Mouse (Mus musculus): ENCODE measurements at regions not wholly inside any gene's neighbourhood (a gene's known extent, or its start where the extent isn't known, plus 50 kb on each side); places are given as distances from the start of the nearest gene placed in this dataset.

- H3K4me3 ChIP-seq = no peak overlapping the region
- 24% methylated on average over 1 of the region's 1 CpGs for WGBS
Observed at GRCm38 (mm10) chr11:112564706-112565215, 217.3 kb upstream of the Sox9 start.

GRCm38 (mm10) chr11:112566071-112566470 is 216.0 kb upstream of the Sox9 start:
- Histone ChIP-seq H3K4me3 (no peak overlapping the region), H3K4me1 (peaks cover 12% of the 10 kb centered on the region), H3K27ac (no peak overlapping the region), H3K9ac (no peak overlapping the region), H3K4me2 (replicated peaks) (no peak overlapping the region), H3K27me3 (no peaks in the 10 kb centered on the region), H3K9me3 (no peaks in the 10 kb centered on the region), H3K36me3 (no peaks in the 10 kb centered on the region)
- ATAC-seq (ENCODE audit: low FRiP score, low read depth) = no peak
- 84% methylated on average over 3 of the region's 3 CpGs for WGBS

More at GRCm38 (mm10) chr11:112564706-112565215, 217.3 kb upstream of the Sox9 start:
- Histone ChIP-seq H3K36me3 (no peaks in the 10 kb centered on the region), H3K4me1 (peaks cover 12% of the 10 kb centered on the region), H3K9ac (no peak overlapping the region), H3K4me2 (replicated peaks) (no peak overlapping the region), H3K9me3 (0 out of 2 replicates have a peak, but pooled peaks cover 5% of the 10 kb centered on the region), H3K27me3 (no peaks in the 10 kb centered on the region), H3K27ac (no peak overlapping the region)
- ATAC-seq (ENCODE audit: low FRiP score, low read depth) = no peak

GRCm38 (mm10) chr11:112587386-112587785 is 194.6 kb upstream of the Sox9 start:
- ATAC-seq (ENCODE audit: low FRiP score, low read depth) = no peak
- 0 out of 2 replicates have a peak, but pooled peaks cover 5% of the 10 kb centered on the region for H3K27me3 ChIP-seq

GRCm38 (mm10) chr11:112588088-112588487 is 193.9 kb upstream of the Sox9 start:
- 66% methylated on average over 11 of the region's 11 CpGs for WGBS
- no peak overlapping the region for H3K9ac ChIP-seq
- no peaks in the 10 kb centered on the region for H3K36me3 ChIP-seq
- H3K9me3 ChIP-seq = peaks cover 5% of the 10 kb centered on the region
- H3K4me1 ChIP-seq = no peaks in the 10 kb centered on the region
- peak overlapping the region; percentile 58 for H3K27ac ChIP-seq
- H3K27me3 ChIP-seq = 0 out of 2 replicates have a peak, but pooled peaks cover 5% of the 10 kb centered on the region
- no peak for ATAC-seq (ENCODE audit: low FRiP score, low read depth)
- H3K4me2 ChIP-seq (replicated peaks) = no peak overlapping the region
- H3K4me3 ChIP-seq = no peak overlapping the region

More at GRCm38 (mm10) chr11:112587386-112587785, 194.6 kb upstream of the Sox9 start:
- H3K4me3 ChIP-seq = no peak overlapping the region
- H3K27ac ChIP-seq = no peak overlapping the region
- H3K4me1 ChIP-seq = no peaks in the 10 kb centered on the region
- H3K4me2 ChIP-seq (replicated peaks) = no peak overlapping the region
- H3K9me3 ChIP-seq = peaks cover 5% of the 10 kb centered on the region
- H3K9ac ChIP-seq = no peak overlapping the region
- H3K36me3 ChIP-seq = no peaks in the 10 kb centered on the region

GRCm38 (mm10) chr11:112590214-112590613 is 191.8 kb upstream of the Sox9 start:
- Histone ChIP-seq H3K36me3 (no peaks in the 10 kb centered on the region), H3K4me1 (0 out of 2 replicates have a peak, but pooled peaks cover 3% of the 10 kb centered on the region), H3K4me3 (no peak overlapping the region), H3K9ac (no peak overlapping the region), H3K27ac (no peak overlapping the region), H3K27me3 (peaks cover 13% of the 10 kb centered on the region), H3K4me2 (replicated peaks) (no peak overlapping the region), H3K9me3 (peaks cover 5% of the 10 kb centered on the region)
- ATAC-seq (ENCODE audit: low FRiP score, low read depth) = no peak
- WGBS = 90% methylated on average over 7 of the region's 7 CpGs

GRCm38 (mm10) chr11:112592411-112593020 is 189.5 kb upstream of the Sox9 start:
- H3K36me3 ChIP-seq = no peaks in the 10 kb centered on the region
- H3K27ac ChIP-seq = no peak overlapping the region
- H3K9ac ChIP-seq = no peak overlapping the region
- no peak overlapping the region for H3K4me2 ChIP-seq (replicated peaks)
- H3K4me3 ChIP-seq = no peak overlapping the region
- H3K4me1 ChIP-seq = 0 out of 2 replicates have a peak, but pooled peaks cover 3% of the 10 kb centered on the region
- H3K9me3 ChIP-seq = peaks cover 5% of the 10 kb centered on the region
- peaks cover 21% of the 10 kb centered on the region for H3K27me3 ChIP-seq
- 41% methylated on average over 6 of the region's 6 CpGs for WGBS
- ATAC-seq (ENCODE audit: low FRiP score, low read depth) = no peak

GRCm38 (mm10) chr11:112593821-112594220 is 188.2 kb upstream of the Sox9 start:
- Histone ChIP-seq H3K4me2 (replicated peaks) (no peak overlapping the region), H3K9ac (no peak overlapping the region), H3K9me3 (peaks cover 5% of the 10 kb centered on the region), H3K27me3 (peaks cover 18% of the 10 kb centered on the region), H3K4me3 (no peak overlapping the region), H3K4me1 (peaks cover 10% of the 10 kb centered on the region), H3K27ac (no peak overlapping the region), H3K36me3 (no peaks in the 10 kb centered on the region)
- no peak for ATAC-seq (ENCODE audit: low FRiP score, low read depth)
- 53% methylated on average over 10 of the region's 10 CpGs for WGBS

- H3K27ac ChIP-seq = no peak overlapping the region
- no peak overlapping the region for H3K9ac ChIP-seq
- H3K9me3 ChIP-seq = no peaks in the 10 kb centered on the region
- WGBS = 80% methylated on average over 1 of the region's 1 CpGs
- no peaks in the 10 kb centered on the region; the same call in 1 of the 2 replicates for H3K27me3 ChIP-seq
- peaks cover 21% of the 10 kb centered on the region for H3K4me1 ChIP-seq
- no peak overlapping the region for H3K4me3 ChIP-seq
- no peak overlapping the region for H3K4me2 ChIP-seq (replicated peaks)
- no peaks in the 10 kb centered on the region for H3K36me3 ChIP-seq
- ATAC-seq (ENCODE audit: low FRiP score, low read depth) = no peak
Observed at GRCm38 (mm10) chr11:112607359-112607758, 174.7 kb upstream of the Sox9 start.

- WGBS = 77% methylated on average over 3 of the region's 3 CpGs
- H3K9ac ChIP-seq = no peak overlapping the region
- ATAC-seq (ENCODE audit: low FRiP score, low read depth) = no peak
Observed at GRCm38 (mm10) chr11:112609277-112609676, 172.7 kb upstream of the Sox9 start.

GRCm38 (mm10) chr11:112611073-112611472 is 171.0 kb upstream of the Sox9 start:
- WGBS = 48% methylated on average over 11 of the region's 11 CpGs
- no peak overlapping the region for H3K9ac ChIP-seq
- no peak; the same call in 1 of the 2 replicates for ATAC-seq (ENCODE audit: low FRiP score, low read depth)
- H3K4me1 ChIP-seq = peaks cover 21% of the 10 kb centered on the region
- no peak overlapping the region for H3K4me2 ChIP-seq (replicated peaks)
- H3K4me3 ChIP-seq = no peak overlapping the region
- no peaks in the 10 kb centered on the region for H3K9me3 ChIP-seq
- H3K27me3 ChIP-seq = no peaks in the 10 kb centered on the region; the same call in 1 of the 2 replicates
- no peaks in the 10 kb centered on the region for H3K36me3 ChIP-seq
- H3K27ac ChIP-seq = no peak overlapping the region

More at GRCm38 (mm10) chr11:112609277-112609676, 172.7 kb upstream of the Sox9 start:
- Histone ChIP-seq H3K4me3 (no peak overlapping the region), H3K27ac (no peak overlapping the region), H3K27me3 (no peaks in the 10 kb centered on the region; the same call in 1 of the 2 replicates), H3K4me1 (peaks cover 21% of the 10 kb centered on the region), H3K4me2 (replicated peaks) (no peak overlapping the region), H3K36me3 (no peaks in the 10 kb centered on the region), H3K9me3 (no peaks in the 10 kb centered on the region)

- ATAC-seq (ENCODE audit: low FRiP score, low read depth) = no peak
- Histone ChIP-seq H3K36me3 (no peaks in the 10 kb centered on the region), H3K4me1 (peaks cover 21% of the 10 kb centered on the region), H3K4me2 (replicated peaks) (no peak overlapping the region), H3K27ac (no peak overlapping the region), H3K27me3 (no peaks in the 10 kb centered on the region), H3K4me3 (no peak overlapping the region), H3K9ac (no peak overlapping the region), H3K9me3 (no peaks in the 10 kb centered on the region)
- 87% methylated on average over 4 of the region's 4 CpGs for WGBS
Observed at GRCm38 (mm10) chr11:112615629-112616028, 166.4 kb upstream of the Sox9 start.

- Histone ChIP-seq H3K27ac (no peak overlapping the region), H3K4me1 (peaks cover 21% of the 10 kb centered on the region), H3K9me3 (no peaks in the 10 kb centered on the region), H3K4me3 (no peak overlapping the region), H3K9ac (no peak overlapping the region), H3K27me3 (peaks cover under 1% of the 10 kb centered on the region; the same call in 1 of the 2 replicates), H3K36me3 (no peaks in the 10 kb centered on the region), H3K4me2 (replicated peaks) (no peak overlapping the region)
- no peak for ATAC-seq (ENCODE audit: low FRiP score, low read depth)
- 35% methylated on average over 2 of the region's 2 CpGs for WGBS
Observed at GRCm38 (mm10) chr11:112616942-112617341, 165.1 kb upstream of the Sox9 start.
